Mouse (Mus musculus) heart, embryonic 16.5 days (tissue): ENCODE measurements around the gene Faap24. TPM values are rescaled to one million over a fixed set of nuclear protein-coding genes. Genes with fewer than 3 reads are reported as not detected.
A peak's percentile ranks its signal among the peaks of the same experiment; 100 is the strongest.

Experiments
- ATAC-seq: fragments of 200-750 bp; cut with Nextera tagmentation; replicated peaks from 2 replicates; pipeline ENCODE4 v1.8.0; 2017; ENCODE audit warnings: moderate number of reproducible peaks; ENCODE audit not compliant: insufficient read depth, low FRiP score; ENCODE audit errors: extremely low read depth
- H3K27ac ChIP-seq: fragments of 300-500 bp; sonication (generic); 2 replicates; pipeline ENCODE4 v1.5.1; 2014; ENCODE audit warnings: mild to moderate bottlenecking, low read length, control low read depth, moderate library complexity
- H3K27me3 ChIP-seq: fragments of 300-500 bp; sonication (generic); 2 replicates; pipeline ENCODE4 v1.6.1; 2014; ENCODE audit warnings: low read length, mixed read lengths; ENCODE audit not compliant: control insufficient read depth, insufficient read depth
- H3K36me3 ChIP-seq: fragments of 300-500 bp; sonication (generic); 2 replicates; pipeline ENCODE4 v1.6.1; 2014; ENCODE audit not compliant: control insufficient read depth, insufficient read depth
- H3K4me1 ChIP-seq: fragments of 300-500 bp; sonication (generic); 2 replicates; pipeline ENCODE4 v1.6.1; 2014; ENCODE audit warnings: low read length, mixed read lengths; ENCODE audit not compliant: control insufficient read depth, insufficient read depth
- H3K4me2 ChIP-seq: fragments of 300-500 bp; sonication (generic); 2 replicates; pipeline ENCODE4 v1.6.1; 2014; ENCODE audit warnings: low read depth, mild to moderate bottlenecking, control low read depth, low read length
- H3K4me3 ChIP-seq: fragments of 300-500 bp; sonication (generic); 2 replicates; pipeline ENCODE4 v1.5.1; 2014; ENCODE audit warnings: mild to moderate bottlenecking, control low read depth, low read length
- H3K9ac ChIP-seq: fragments of 300-500 bp; sonication (generic); 2 replicates; pipeline ENCODE4 v1.6.1; 2014; ENCODE audit warnings: low read length, control low read depth
- H3K9me3 ChIP-seq: fragments of 300-500 bp; sonication (generic); replicated peaks from 2 replicates; pipeline ENCODE4 v1.6.1; 2016; ENCODE audit warnings: low read length; ENCODE audit not compliant: control insufficient read depth
- WGBS: fragments of 180-500 bp; shearing (Covaris S2); extraction: QIAGEN DNeasy Blood & Tissue Kit; methylation state at CpG from one replicate; pipeline ENCODE4 v1.1.7; 2014; 5-methylcytosine and 5-hydroxymethylcytosine counted together
- polyA plus RNA-seq: library from polyadenylated mRNA; unstranded; fragments of >200 nt; fragmentation: Nextera tagmentation; extraction: Ambion mirVana; gene quantifications from 2 replicates; pipeline ENCODE4 v1.2.1, GENCODE M21; 2015

Faap24 gene
- polyA plus RNA-seq, 1 experiment from 2014 or later: 16.1 TPM

DNA sequence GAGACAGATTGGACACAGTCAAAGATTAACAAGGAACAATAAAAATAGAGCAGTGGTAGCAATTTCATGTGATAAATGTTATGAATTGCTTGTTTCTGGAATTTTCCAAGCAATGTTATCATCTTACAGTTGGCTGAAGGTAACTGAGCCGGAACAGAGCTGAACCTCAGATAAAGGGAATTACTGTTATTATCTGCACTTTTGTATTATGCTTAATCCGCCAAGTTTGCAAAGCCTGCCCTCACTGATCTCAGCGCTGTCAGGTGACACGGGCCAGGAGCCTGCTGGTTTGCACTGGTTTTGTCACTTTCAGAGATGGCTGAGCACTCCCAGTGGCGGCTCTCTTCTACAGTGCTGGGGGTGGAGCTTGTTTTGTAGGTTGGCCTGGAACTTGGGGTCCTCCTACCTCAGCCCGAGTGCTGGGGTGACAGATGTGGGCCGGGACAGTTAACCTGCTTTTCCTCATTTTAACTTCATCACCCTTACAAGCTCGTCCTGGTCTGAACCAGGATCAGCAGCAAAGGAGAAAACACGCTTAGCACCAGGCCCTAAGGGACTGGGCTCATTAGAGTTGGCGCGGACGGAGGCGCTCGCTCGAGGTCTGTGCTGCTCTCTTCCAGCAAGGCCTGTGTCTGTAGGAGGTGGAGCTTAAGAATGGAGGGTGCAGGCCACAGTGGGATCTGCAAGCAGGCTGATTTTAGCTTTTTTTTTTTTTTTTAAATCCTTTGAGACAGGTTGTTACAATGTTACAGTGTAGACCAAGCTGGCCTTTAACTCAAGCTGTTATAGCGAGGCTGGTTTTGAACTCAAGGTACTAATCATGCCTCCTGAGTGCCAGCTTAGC is 23.3 kb downstream of the Faap24 start:
- peaks cover 3% of the 10 kb centered on the region; the same call in 1 of the 2 replicates for H3K36me3 ChIP-seq
- no peaks in the 10 kb centered on the region for H3K4me1 ChIP-seq
- ATAC-seq: peak; percentile 73; the same call in 1 of the 2 replicates
- no peak overlapping the region for H3K4me2 ChIP-seq
- no peak overlapping the region for H3K4me3 ChIP-seq
- H3K9me3 ChIP-seq: peaks cover 2% of the 10 kb centered on the region; the same call in 1 of the 2 replicates
- H3K9ac ChIP-seq: no peak overlapping the region
- H3K27ac ChIP-seq: no peak overlapping the region
- 58% methylated on average over 16 of the region's 16 CpGs for WGBS
- no peaks in the 10 kb centered on the region for H3K27me3 ChIP-seq

DNA sequence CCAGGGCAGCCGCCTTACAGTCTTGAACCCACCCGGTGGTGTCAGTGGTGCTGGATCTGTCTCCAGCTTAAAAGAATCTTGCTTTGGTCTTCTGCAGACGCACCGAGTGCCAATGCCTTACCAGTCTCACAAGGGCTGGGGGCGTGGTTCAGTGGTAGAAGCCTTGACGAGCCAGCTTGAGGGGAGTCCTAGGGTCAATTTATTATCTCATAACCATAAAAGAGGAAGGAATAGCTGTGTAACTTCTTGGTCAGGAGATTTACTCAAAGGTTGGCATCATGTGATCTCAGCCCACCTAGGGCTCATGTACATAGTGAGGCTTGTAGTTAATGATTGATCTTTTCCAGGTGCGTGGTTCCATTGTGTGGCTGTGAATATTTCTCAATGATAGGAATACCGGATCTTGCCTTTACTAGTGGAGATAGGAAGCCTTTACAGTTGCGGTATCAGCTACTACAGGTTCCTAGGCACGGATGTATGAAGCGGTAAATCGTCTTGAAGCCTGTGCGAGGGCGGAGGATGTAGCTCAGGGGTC is 24.1 kb downstream of the Faap24 start:
- Histone ChIP-seq H3K36me3 (peaks cover 3% of the 10 kb centered on the region; the same call in 1 of the 2 replicates), H3K9me3 (peaks cover 2% of the 10 kb centered on the region; the same call in 1 of the 2 replicates), H3K4me2 (no peak overlapping the region), H3K4me3 (no peak overlapping the region), H3K27me3 (no peaks in the 10 kb centered on the region), H3K9ac (no peak overlapping the region), H3K27ac (no peak overlapping the region), H3K4me1 (no peaks in the 10 kb centered on the region)
- WGBS: 79% methylated on average over 14 of the region's 14 CpGs
- no peak for ATAC-seq

DNA sequence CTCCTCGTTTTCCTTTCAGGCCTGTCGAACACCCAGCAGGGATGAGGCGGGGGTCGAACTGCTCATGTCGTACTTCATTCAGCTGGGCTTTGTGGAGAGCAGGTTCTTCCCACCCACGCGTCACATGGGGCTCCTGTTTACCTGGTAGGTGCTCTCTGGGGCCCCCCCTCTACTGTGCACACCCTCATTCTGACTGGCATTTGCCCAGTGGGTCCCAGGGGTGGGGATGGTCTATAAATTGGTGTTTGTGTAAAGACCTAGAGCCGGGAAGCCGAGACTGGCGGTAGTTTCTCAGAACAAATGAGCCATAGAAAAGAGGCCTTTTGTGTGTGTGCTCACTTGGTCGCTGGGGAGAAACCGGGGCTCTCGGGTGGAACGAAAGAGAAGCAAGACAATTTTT is 25.5 kb downstream of the Faap24 start:
- Histone ChIP-seq H3K4me2 (no peak overlapping the region), H3K27me3 (no peaks in the 10 kb centered on the region), H3K4me1 (no peaks in the 10 kb centered on the region), H3K27ac (no peak overlapping the region), H3K36me3 (peaks cover 3% of the 10 kb centered on the region; the same call in 1 of the 2 replicates), H3K9me3 (peaks cover 2% of the 10 kb centered on the region; the same call in 1 of the 2 replicates), H3K4me3 (no peak overlapping the region), H3K9ac (no peak overlapping the region)
- WGBS: 84% methylated on average over 14 of the region's 14 CpGs
- no peak for ATAC-seq

DNA sequence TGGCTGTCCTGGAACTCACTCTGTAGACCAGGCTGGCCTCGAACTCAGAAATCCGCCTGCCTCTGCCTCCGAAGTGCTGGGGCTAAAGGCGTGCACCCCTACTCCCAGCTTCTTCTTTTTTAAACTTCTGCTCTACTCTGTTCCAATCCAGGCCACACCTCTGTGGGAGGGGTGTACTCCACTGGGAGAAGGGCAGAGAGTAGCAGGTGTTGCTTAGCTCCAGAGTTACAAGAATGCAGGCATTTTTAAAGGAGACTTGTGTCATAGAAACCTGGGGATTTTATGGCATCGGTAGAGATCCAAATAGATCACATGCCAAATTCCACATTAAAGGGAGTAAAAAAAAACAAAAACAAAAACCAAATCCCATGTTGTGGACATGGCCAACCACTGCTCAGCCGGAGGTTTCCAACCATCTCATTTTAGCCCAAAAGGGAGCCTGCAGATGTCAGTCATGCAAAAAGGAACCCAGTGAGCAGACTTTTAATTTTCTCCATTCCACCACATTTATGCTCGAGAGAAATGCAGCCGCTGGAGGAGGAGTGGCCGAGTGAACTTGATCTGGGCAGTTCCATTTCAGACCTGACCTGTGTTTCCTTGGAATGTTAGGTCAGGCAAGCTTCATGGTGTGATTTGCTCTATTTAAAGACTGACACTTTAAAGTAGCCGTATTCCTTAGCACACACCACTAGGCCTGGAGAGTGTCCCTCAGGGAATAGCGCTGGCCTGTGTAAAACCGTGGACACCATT is 31.3 kb downstream of the Faap24 start:
- Histone ChIP-seq H3K36me3 (peaks cover 3% of the 10 kb centered on the region; the same call in 1 of the 2 replicates), H3K9ac (no peak overlapping the region), H3K4me3 (no peak overlapping the region), H3K4me1 (peaks cover 3% of the 10 kb centered on the region; the same call in 1 of the 2 replicates), H3K27ac (no peak overlapping the region), H3K27me3 (no peaks in the 10 kb centered on the region), H3K9me3 (peaks cover 2% of the 10 kb centered on the region; the same call in 1 of the 2 replicates), H3K4me2 (no peak overlapping the region)
- WGBS: 62% methylated on average over 12 of the region's 12 CpGs
- ATAC-seq: no peak

DNA sequence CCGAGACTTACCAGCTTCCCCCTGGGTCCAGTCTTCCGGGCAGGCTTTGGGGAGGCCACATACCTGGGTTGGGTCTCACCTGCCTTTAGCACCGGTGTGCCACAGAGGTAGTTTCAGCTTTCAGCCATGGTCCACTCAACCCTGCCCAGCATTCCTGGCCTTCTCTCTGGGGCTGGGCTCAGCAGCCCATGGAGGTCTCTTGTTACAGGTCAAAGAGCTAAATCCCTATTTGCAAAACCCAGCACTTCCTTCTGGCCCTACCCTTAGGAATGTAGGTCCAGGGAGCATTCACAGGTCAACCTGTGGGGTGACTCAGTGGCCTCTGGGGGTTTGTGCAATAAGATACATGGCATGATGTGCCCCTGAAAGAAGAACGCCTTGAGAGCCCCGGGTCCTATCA is 33.8 kb downstream of the Faap24 start:
- Histone ChIP-seq H3K27me3 (no peaks in the 10 kb centered on the region), H3K4me3 (no peak overlapping the region), H3K9ac (no peak overlapping the region), H3K27ac (no peak overlapping the region), H3K4me2 (no peak overlapping the region), H3K4me1 (peaks cover 3% of the 10 kb centered on the region; the same call in 1 of the 2 replicates), H3K9me3 (no peaks in the 10 kb centered on the region; the same call in 1 of the 2 replicates), H3K36me3 (no peaks in the 10 kb centered on the region)
- ATAC-seq: no peak
- WGBS: 61% methylated on average over 5 of the region's 5 CpGs

DNA sequence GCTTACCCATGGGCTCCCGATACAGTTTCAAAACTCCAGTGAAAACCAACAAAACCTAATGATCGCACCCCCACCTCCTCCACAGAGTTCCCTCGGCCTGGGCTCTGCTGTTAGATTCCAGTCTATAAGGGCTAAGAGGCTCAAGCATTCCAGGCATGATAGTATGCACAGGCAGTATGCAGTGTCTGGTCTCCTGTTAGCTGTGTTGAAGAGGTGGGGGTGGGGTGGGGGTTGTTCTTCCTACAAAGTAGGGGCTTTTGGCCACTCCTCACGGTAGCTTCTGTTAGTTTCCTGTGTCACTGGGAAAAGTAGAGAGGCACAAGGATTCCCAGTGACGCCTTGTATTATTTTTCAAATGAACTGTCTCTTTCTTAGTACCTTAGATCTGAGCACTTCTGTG is 34.4 kb downstream of the Faap24 start:
- 45% methylated on average over 5 of the region's 5 CpGs for WGBS
- no peak overlapping the region for H3K4me2 ChIP-seq
- H3K27ac ChIP-seq: no peak overlapping the region

DNA sequence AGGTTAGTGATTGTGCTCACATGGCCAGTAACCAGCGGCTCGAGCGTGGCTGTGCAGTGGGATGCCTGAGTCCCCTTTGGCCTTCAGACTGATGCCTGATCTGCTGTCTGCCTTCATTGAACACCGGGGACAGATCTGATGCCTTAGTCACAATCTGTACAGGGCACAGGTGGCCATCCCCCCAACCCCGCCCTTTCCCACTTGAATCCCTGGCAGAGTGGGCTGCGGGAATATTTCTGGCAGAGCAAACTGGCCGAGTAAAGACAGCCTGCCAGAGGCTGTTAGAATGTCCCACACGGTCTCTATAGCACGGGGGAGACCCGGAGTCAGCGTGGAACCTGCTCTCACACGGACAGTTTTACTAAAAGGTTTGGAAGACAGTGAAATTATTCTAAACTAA is 39.0 kb downstream of the Faap24 start:
- Histone ChIP-seq H3K9ac (no peak overlapping the region), H3K27ac (no peak overlapping the region), H3K4me1 (peaks cover 3% of the 10 kb centered on the region; the same call in 1 of the 2 replicates), H3K27me3 (no peaks in the 10 kb centered on the region), H3K9me3 (no peaks in the 10 kb centered on the region), H3K4me2 (no peak overlapping the region), H3K4me3 (no peak overlapping the region), H3K36me3 (no peaks in the 10 kb centered on the region)
- WGBS: 81% methylated on average over 12 of the region's 12 CpGs
- ATAC-seq: no peak

More for the DNA sequence above, 34.4 kb downstream of the Faap24 start:
- Histone ChIP-seq H3K36me3 (no peaks in the 10 kb centered on the region), H3K4me1 (peaks cover 3% of the 10 kb centered on the region; the same call in 1 of the 2 replicates), H3K27me3 (no peaks in the 10 kb centered on the region), H3K4me3 (no peak overlapping the region), H3K9me3 (no peaks in the 10 kb centered on the region; the same call in 1 of the 2 replicates), H3K9ac (no peak overlapping the region)
- no peak for ATAC-seq

DNA sequence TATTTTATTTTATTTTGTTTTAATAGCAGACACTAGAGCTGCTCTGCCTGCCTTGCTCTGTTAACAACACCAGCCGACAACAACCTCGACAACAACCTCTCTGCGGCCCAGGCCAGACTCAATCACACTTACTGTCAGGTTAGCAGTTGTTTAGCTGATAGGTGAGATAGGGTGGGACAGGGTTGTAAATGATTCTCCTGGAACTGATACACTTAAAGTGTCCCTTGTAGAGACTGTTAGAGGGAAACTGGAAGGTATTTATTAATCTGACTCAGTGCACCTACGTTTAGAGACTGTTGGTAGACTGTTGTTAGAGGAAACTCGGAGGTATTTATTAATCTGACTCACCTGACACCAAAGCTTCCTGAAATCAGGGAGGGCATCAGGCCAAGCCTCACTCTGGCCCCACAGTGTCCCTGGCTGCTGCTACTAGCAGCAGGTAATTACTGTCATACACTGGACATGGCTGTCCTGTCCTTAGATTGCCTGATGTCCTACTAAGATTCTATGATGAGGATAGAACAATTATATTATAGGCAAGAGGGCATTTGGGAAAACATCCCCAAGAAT is 41.2 kb downstream of the Faap24 start:
- Histone ChIP-seq H3K4me3 (no peak overlapping the region), H3K4me2 (no peak overlapping the region), H3K9ac (no peak overlapping the region), H3K9me3 (no peaks in the 10 kb centered on the region), H3K27me3 (no peaks in the 10 kb centered on the region), H3K36me3 (no peaks in the 10 kb centered on the region), H3K4me1 (no peaks in the 10 kb centered on the region), H3K27ac (no peak overlapping the region)
- 64% methylated on average over 5 of the region's 5 CpGs for WGBS
- ATAC-seq: no peak
